Mouse (Mus musculus): ENCODE results near the gene Slc7a11. TPM values are rescaled to one million over a fixed set of nuclear protein-coding genes. Genes with fewer than 3 reads are reported as not detected.
A peak's percentile ranks its signal among the peaks of the same experiment; 100 is the strongest.

Slc7a11 gene
- polyA plus RNA-seq, 1 experiment from 2014 or later = 0.13 TPM

DNA sequence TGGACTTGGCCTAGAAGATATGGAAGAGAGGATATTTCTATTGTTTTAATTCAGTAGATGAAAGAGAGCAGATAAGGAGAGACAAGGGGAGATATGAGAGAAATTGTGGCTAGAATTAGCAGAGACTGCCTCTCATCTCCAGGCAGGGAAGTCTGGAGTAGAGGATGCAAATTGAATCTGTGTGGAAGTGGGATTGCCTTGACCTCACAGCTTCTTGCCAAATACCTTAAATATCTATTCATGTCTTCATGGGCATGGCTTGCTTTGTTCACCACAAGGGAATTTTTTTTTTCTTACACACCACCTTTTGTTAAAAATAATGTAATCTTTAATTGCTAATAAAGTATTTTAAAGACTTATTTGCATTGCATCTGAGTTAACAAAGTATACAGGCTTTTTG lies 441.3 kb downstream of the Slc7a11 start:
- no peak overlapping the region for H3K9ac ChIP-seq (replicated peaks; ENCODE audit: low read depth)
- no peak for TF ChIP-seq CTCF (IDR thresholded peaks at IDR 0.05)
- TF ChIP-seq EP300 (IDR thresholded peaks at IDR 0.05) = no peak
- no peak overlapping the region for H3K4me2 ChIP-seq (replicated peaks; ENCODE audit: low read depth, low read length)
- DNase-seq (ENCODE audit: low spot score) (no peak), ATAC-seq (no peak)
- no peaks in the 10 kb centered on the region for H3K27me3 ChIP-seq (replicated peaks; ENCODE audit: insufficient read depth, low read length)
- no peak overlapping the region for H3K27ac ChIP-seq (ENCODE audit: low read length)
- H3K4me3 ChIP-seq (ENCODE audit: low read depth, low read length) = no peak overlapping the region
- H3K4me1 ChIP-seq (ENCODE audit: insufficient read depth, low read depth, low read length) = no peaks in the 10 kb centered on the region
- no peaks in the 10 kb centered on the region for H3K9me3 ChIP-seq (ENCODE audit: low read length)
- no peaks in the 10 kb centered on the region for H3K36me3 ChIP-seq (ENCODE audit: insufficient read depth, low read length)

- Histone ChIP-seq H3K27ac (ENCODE audit: low read length) (no peak overlapping the region), H3K9me3 (ENCODE audit: low read length) (no peaks in the 10 kb centered on the region), H3K27me3 (replicated peaks; ENCODE audit: insufficient read depth, low read length) (no peaks in the 10 kb centered on the region), H3K36me3 (ENCODE audit: insufficient read depth, low read length) (no peaks in the 10 kb centered on the region), H3K4me1 (ENCODE audit: insufficient read depth, low read depth, low read length) (no peaks in the 10 kb centered on the region), H3K4me2 (replicated peaks; ENCODE audit: low read depth, low read length) (no peak overlapping the region), H3K4me3 (ENCODE audit: low read depth, low read length) (no peak overlapping the region), H3K9ac (replicated peaks; ENCODE audit: low read depth) (no peak overlapping the region)
- DNase-seq (ENCODE audit: low spot score) (peak; percentile 13), ATAC-seq (no peak)
- TF ChIP-seq CTCF (IDR thresholded peaks at IDR 0.05) (no peak), EP300 (IDR thresholded peaks at IDR 0.05) (no peak)
- 73% methylated on average over 1 of the region's 1 CpGs for WGBS
Observed at GRCm38 (mm10) chr3:50001635-50002034, 441.8 kb downstream of the Slc7a11 start.

- 3% methylated on average over 1 of the region's 1 CpGs for WGBS
- TF ChIP-seq EP300 (IDR thresholded peaks at IDR 0.05) (no peak), CTCF (IDR thresholded peaks at IDR 0.05) (no peak)
- Histone ChIP-seq H3K9ac (replicated peaks; ENCODE audit: low read depth) (no peak overlapping the region), H3K36me3 (ENCODE audit: insufficient read depth, low read length) (no peaks in the 10 kb centered on the region), H3K27me3 (replicated peaks; ENCODE audit: insufficient read depth, low read length) (no peaks in the 10 kb centered on the region), H3K4me1 (ENCODE audit: insufficient read depth, low read depth, low read length) (no peaks in the 10 kb centered on the region), H3K27ac (ENCODE audit: low read length) (no peak overlapping the region), H3K4me3 (ENCODE audit: low read depth, low read length) (no peak overlapping the region), H3K4me2 (replicated peaks; ENCODE audit: low read depth, low read length) (no peak overlapping the region), H3K9me3 (ENCODE audit: low read length) (no peaks in the 10 kb centered on the region)
- DNase-seq (ENCODE audit: low spot score) (no peak), ATAC-seq (no peak)
Observed at GRCm38 (mm10) chr3:49992891-49993290, 450.5 kb downstream of the Slc7a11 start.

- H3K4me1 ChIP-seq (ENCODE audit: insufficient read depth, low read depth, low read length) = no peaks in the 10 kb centered on the region
- DNase-seq (ENCODE audit: low spot score) (no peak), ATAC-seq (no peak)
- H3K4me3 ChIP-seq (ENCODE audit: low read depth, low read length) = no peak overlapping the region
- no peaks in the 10 kb centered on the region for H3K36me3 ChIP-seq (ENCODE audit: insufficient read depth, low read length)
- TF ChIP-seq CTCF (IDR thresholded peaks at IDR 0.05) = no peak
- no peak for TF ChIP-seq EP300 (IDR thresholded peaks at IDR 0.05)
- H3K4me2 ChIP-seq (replicated peaks; ENCODE audit: low read depth, low read length) = no peak overlapping the region
- H3K27ac ChIP-seq (ENCODE audit: low read length) = no peak overlapping the region
- H3K9ac ChIP-seq (replicated peaks; ENCODE audit: low read depth) = no peak overlapping the region
- no peaks in the 10 kb centered on the region for H3K9me3 ChIP-seq (ENCODE audit: low read length)
- WGBS = 79% methylated on average over 2 of the region's 2 CpGs
- no peaks in the 10 kb centered on the region for H3K27me3 ChIP-seq (replicated peaks; ENCODE audit: insufficient read depth, low read length)
Observed at GRCm38 (mm10) chr3:49987236-49987635, 456.2 kb downstream of the Slc7a11 start.

DNA sequence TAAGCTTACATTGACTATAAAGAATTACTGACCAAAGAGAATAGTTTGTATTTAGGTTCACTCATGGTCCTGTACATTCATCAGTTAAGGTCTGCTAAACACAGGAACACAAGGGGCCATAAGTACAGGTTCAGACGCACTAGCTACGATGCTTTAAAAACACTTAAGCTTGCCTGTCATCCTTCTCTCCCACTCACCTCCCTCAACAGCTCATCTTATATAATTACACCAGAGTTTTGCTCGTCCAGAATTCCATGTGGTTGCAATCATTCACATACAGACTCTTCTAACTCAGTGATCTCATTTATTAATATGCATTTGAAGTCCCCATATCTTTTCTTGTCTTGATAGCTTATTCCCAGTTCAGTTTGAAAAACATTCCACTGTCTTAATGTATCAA lies 458.6 kb downstream of the Slc7a11 start:
- TF ChIP-seq EP300 (IDR thresholded peaks at IDR 0.05) (no peak), CTCF (IDR thresholded peaks at IDR 0.05) (no peak)
- WGBS = 37% methylated on average over 3 of the region's 3 CpGs
- Histone ChIP-seq H3K4me2 (replicated peaks; ENCODE audit: low read depth, low read length) (no peak overlapping the region), H3K9me3 (ENCODE audit: low read length) (no peaks in the 10 kb centered on the region), H3K4me3 (ENCODE audit: low read depth, low read length) (no peak overlapping the region), H3K27ac (ENCODE audit: low read length) (no peak overlapping the region), H3K4me1 (ENCODE audit: insufficient read depth, low read depth, low read length) (no peaks in the 10 kb centered on the region), H3K27me3 (replicated peaks; ENCODE audit: insufficient read depth, low read length) (no peaks in the 10 kb centered on the region), H3K9ac (replicated peaks; ENCODE audit: low read depth) (no peak overlapping the region), H3K36me3 (ENCODE audit: insufficient read depth, low read length) (no peaks in the 10 kb centered on the region)
- ATAC-seq (no peak), DNase-seq (ENCODE audit: low spot score) (no peak)

DNA sequence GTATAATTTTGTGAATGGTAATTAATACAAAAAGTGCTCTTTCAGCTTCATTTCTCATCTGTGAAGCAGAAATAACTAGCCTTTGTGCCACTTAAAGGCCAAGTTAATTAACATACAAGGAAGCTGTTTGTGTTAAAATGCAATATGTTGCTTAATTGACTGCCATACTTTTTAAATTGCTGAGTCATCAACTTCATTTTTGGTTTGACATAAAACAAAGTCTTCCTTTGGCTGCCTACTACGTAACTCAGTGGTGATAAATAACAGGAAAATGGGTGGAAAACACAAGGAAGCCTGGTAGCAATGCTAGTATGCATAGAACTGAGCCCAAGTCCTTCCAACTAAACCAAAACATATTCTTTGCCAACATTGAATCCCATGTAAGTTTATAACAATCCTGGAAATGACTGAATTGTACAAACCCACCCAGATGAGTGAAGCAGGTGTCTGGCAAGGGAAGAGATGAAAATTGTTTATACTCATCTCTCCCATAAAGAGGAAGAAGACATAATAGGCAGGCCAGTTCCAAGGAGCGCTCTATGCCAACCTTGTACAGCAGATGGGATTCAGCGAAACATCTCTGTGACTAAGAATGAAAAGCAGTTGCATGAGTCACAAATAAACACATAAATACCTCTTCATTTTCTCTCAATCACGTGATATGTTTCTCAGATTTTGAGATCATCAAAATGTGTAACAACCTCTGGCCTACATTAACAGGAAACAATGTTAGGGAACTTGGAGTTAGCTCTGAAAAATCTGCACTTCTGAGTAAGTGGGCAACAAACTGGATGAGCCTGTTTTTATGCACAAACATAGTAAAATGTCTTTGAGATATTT lies 459.8 kb downstream of the Slc7a11 start:
- Histone ChIP-seq H3K27me3 (replicated peaks; ENCODE audit: insufficient read depth, low read length) (no peaks in the 10 kb centered on the region), H3K4me1 (ENCODE audit: insufficient read depth, low read depth, low read length) (no peaks in the 10 kb centered on the region), H3K9ac (replicated peaks; ENCODE audit: low read depth) (no peak overlapping the region), H3K36me3 (ENCODE audit: insufficient read depth, low read length) (no peaks in the 10 kb centered on the region), H3K4me3 (ENCODE audit: low read depth, low read length) (no peak overlapping the region), H3K9me3 (ENCODE audit: low read length) (no peaks in the 10 kb centered on the region), H3K27ac (ENCODE audit: low read length) (no peak overlapping the region), H3K4me2 (replicated peaks; ENCODE audit: low read depth, low read length) (no peak overlapping the region)
- 83% methylated on average over 4 of the region's 4 CpGs for WGBS
- ATAC-seq (no peak), DNase-seq (ENCODE audit: low spot score) (no peak)
- no peak for TF ChIP-seq CTCF (IDR thresholded peaks at IDR 0.05)
- TF ChIP-seq EP300 (IDR thresholded peaks at IDR 0.05) = no peak
